Mouse (Mus musculus) retina, adult 2 months (tissue): ENCODE results near the gene Serpina3g.

ENCODE experiments used
- DNase-seq: peaks from one replicate; pipeline ENCODE4 v3.0.0-alpha.2; 2012; ENCODE audit warnings: low read depth, low spot score

Serpina3g gene

GRCm38 (mm10) chr12:104279056-104279435 is 43.0 kb downstream of the Serpina3g start:
- DNase-seq: no peak

GRCm38 (mm10) chr12:104283380-104283779 is 47.3 kb downstream of the Serpina3g start:
- no peak for DNase-seq

- DNase-seq: no peak
Measured at GRCm38 (mm10) chr12:104288336-104288735, 52.3 kb downstream of the Serpina3g start.

- no peak for DNase-seq
Measured at GRCm38 (mm10) chr12:104289872-104290271, 53.8 kb downstream of the Serpina3g start.
